8 mouse cellular contexts compared by ENCODE assay signal in the genomic region with DNA sequence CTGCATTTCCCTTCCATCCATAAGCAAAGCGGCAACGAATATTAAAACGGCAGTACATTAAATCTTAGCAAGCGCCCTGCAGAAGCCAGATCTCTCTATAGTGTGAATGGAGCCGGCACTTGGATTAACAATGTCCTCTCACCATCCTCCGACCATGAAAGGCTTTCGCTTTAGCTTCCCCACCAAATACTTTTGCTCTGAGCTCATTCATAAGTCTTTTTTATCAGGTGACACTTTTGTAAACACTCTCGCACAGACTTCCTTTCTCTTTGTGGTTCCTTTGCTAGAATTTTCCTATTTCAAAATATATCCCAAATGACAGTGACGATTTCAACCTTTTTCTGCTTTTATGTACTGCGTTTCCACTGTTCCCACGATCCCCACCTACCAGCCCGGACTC. TPM values are rescaled to one million over a fixed set of nuclear protein-coding genes. Genes with fewer than 3 reads are reported as not detected.
DNase-seq lines count a peak whose midpoint lies in the region; ATAC-seq and TF ChIP-seq lines count a peak whose summit lies in the region.

No protein-coding gene starts in this region.

- no peak overlapping the region for H3K27ac ChIP-seq in gastrocnemius, adult 2 months
- H3K27ac ChIP-seq in forebrain, embryonic 14.5 days (ENCODE audit: low read depth, low read length) = no peak overlapping the region
- H3K27ac ChIP-seq in liver, embryonic 16.5 days (ENCODE audit: low read length) = no peak overlapping the region

- peaks cover 12% of the 10 kb centered on the region for H3K27me3 ChIP-seq in forebrain, embryonic 14.5 days (replicated peaks; ENCODE audit: control insufficient read depth, insufficient read depth, low read length)
- peaks cover 42% of the 10 kb centered on the region for H3K27me3 ChIP-seq in liver, embryonic 16.5 days (ENCODE audit: control insufficient read depth, insufficient read depth, low read depth, low read length)

- no peaks in the 10 kb centered on the region for H3K36me3 ChIP-seq in forebrain, embryonic 14.5 days (ENCODE audit: control insufficient read depth, insufficient read depth, low read length)
- H3K36me3 ChIP-seq in liver, embryonic 16.5 days (ENCODE audit: control insufficient read depth, insufficient read depth) = no peaks in the 10 kb centered on the region

- H3K4me3 ChIP-seq in gastrocnemius, adult 2 months = peak overlapping the region; percentile 75
- peak overlapping the region; percentile 29 for H3K4me3 ChIP-seq in forebrain, embryonic 14.5 days (ENCODE audit: low read depth, low read length)
- peak overlapping the region; percentile 51 for H3K4me3 ChIP-seq in liver, embryonic 16.5 days (ENCODE audit: low read depth, low read length)

- intact Hi-C loops in gastrocnemius, adult 2 months (cut with DNase I) = no loop called here
- intact Hi-C loops in gastrocnemius, postnatal 36 days (cut with DNase I) = no loop called here

- ATAC-seq in forebrain, embryonic 14.5 days = no peak
- no peak for ATAC-seq in liver, embryonic 16.5 days (ENCODE audit: low read depth)
- ATAC-seq in frontal cortex, adult (ENCODE audit: low TSS enrichment) = no peak

- TF ChIP-seq CTCF in gastrocnemius, adult 2 months (IDR thresholded peaks at IDR 0.05) = no peak

- no peaks in the 10 kb centered on the region for H3K4me1 ChIP-seq in forebrain, embryonic 14.5 days (ENCODE audit: control insufficient read depth, insufficient read depth, low read length)
- H3K4me1 ChIP-seq in liver, embryonic 16.5 days (ENCODE audit: control insufficient read depth, low read depth, low read length) = no peaks in the 10 kb centered on the region

- no peak for DNase-seq in gastrocnemius, adult 2 months
- DNase-seq in gastrocnemius, postnatal 36 days = no peak
- DNase-seq in CD4-positive helper T cell, adult 2 months (ENCODE audit: low read depth, low spot score) = peak; percentile 17
- DNase-seq in forebrain, embryonic 14.5 days (ENCODE audit: low spot score) = peak; percentile 19
- DNase-seq in spleen, postnatal 36 days (ENCODE audit: low spot score in 2 of 2) = no peak
- DNase-seq in thymus, postnatal 36 days = no peak

- peak overlapping the region; percentile 51 for H3K4me2 ChIP-seq in forebrain, embryonic 14.5 days (ENCODE audit: low read length)
- peak overlapping the region; percentile 54 for H3K4me2 ChIP-seq in liver, embryonic 16.5 days (ENCODE audit: low read depth, low read length)

- peak overlapping the region; percentile 29 for H3K9ac ChIP-seq in forebrain, embryonic 14.5 days (ENCODE audit: low read length)
- no peak overlapping the region for H3K9ac ChIP-seq in liver, embryonic 16.5 days (ENCODE audit: low read depth, low read length)

- no peaks in the 10 kb centered on the region for H3K9me3 ChIP-seq in forebrain, embryonic 14.5 days (replicated peaks; ENCODE audit: control insufficient read depth, low read length)
- H3K9me3 ChIP-seq in liver, embryonic 16.5 days (replicated peaks; ENCODE audit: control insufficient read depth, low read length) = no peaks in the 10 kb centered on the region

- 19% methylated on average over 12 of the region's 12 CpGs for WGBS in forebrain, embryonic 14.5 days
- 9% methylated on average over 12 of the region's 12 CpGs for WGBS in liver, embryonic 16.5 days (ENCODE audit: insufficient replicate concordance)

RNA-seq across cellular contexts. Expression of a gene that starts 23.1 kb away (rescaled TPM):
- total RNA-seq in gastrocnemius, adult 2 months (2021) = not detected
- not detected for total RNA-seq in gastrocnemius, postnatal 36 days (2021)
- not detected in 2 replicates for polyA plus RNA-seq in forebrain, embryonic 14.5 days (2014; fragmentation: Nextera tagmentation; extraction: Ambion mirVana)
- polyA plus RNA-seq in liver, embryonic 16.5 days (2015; fragmentation: Nextera tagmentation; extraction: Ambion mirVana) = not detected in 2 replicates

RNA-seq across cellular contexts. Expression of a gene that starts 45.3 kb away (rescaled TPM):
- not detected for total RNA-seq in gastrocnemius, adult 2 months (2021)
- total RNA-seq in gastrocnemius, postnatal 36 days (2021) = not detected
- not detected in 2 replicates for polyA plus RNA-seq in forebrain, embryonic 14.5 days (2014; fragmentation: Nextera tagmentation; extraction: Ambion mirVana)
- not detected in 2 replicates for polyA plus RNA-seq in liver, embryonic 16.5 days (2015; fragmentation: Nextera tagmentation; extraction: Ambion mirVana)

Comparison
In these comparisons a context has a peak if more than half of its experiments do, and no peak if none do; other contexts are left out.
1. DNase-seq: peak in CD4-positive helper T cell, adult 2 months (single experiment) and forebrain, embryonic 14.5 days (single experiment); none in gastrocnemius, adult 2 months (single experiment), gastrocnemius, postnatal 36 days (0 of 2), spleen, postnatal 36 days (0 of 2) and thymus, postnatal 36 days (0 of 2).
2. Peak in every context shown above with its lines, with median percentiles within 50 percentile points of each other: H3K4me3 ChIP-seq.